Mouse (Mus musculus) right cerebral cortex, postnatal 10 days (tissue): Measurements from ENCODE around the gene Spata21.
A peak's percentile ranks its signal among the peaks of the same experiment; 100 is the strongest.

Source experiments
- DNase-seq, 2 experiments: peaks; one replicate each; pipeline ENCODE4 v3.0.0; 2021; ENCODE audit warnings: low spot score in 2 of 2

The Spata21 gene

GRCm38 (mm10) chr4:141074109-141074508 is 14.0 kb upstream of the Spata21 start:
- DNase-seq: no peak

- DNase-seq: peak in 1 of 2 experiments; percentile 59
Observed at GRCm38 (mm10) chr4:141076761-141077506, 11.2 kb upstream of the Spata21 start.

- DNase-seq: peak; percentile 96
Observed at GRCm38 (mm10) chr4:141077681-141078509, 10.2 kb upstream of the Spata21 start, which contains the start of gene Necap2. TSS of gene Necap2 (minus strand) at chr4:141078357.

- no peak for DNase-seq
Observed at GRCm38 (mm10) chr4:141078510-141079137, 9.5 kb upstream of the Spata21 start.

- DNase-seq: no peak
Observed at GRCm38 (mm10) chr4:141086862-141087261, 1.3 kb upstream of the Spata21 start.

GRCm38 (mm10) chr4:141088714-141089113 is 581 bp downstream of the Spata21 start:
- DNase-seq: no peak

- DNase-seq: no peak
Observed at GRCm38 (mm10) chr4:141095016-141095415, 6.9 kb downstream of the Spata21 start.

GRCm38 (mm10) chr4:141096710-141097109 is 8.6 kb downstream of the Spata21 start:
- no peak for DNase-seq

- no peak for DNase-seq
Observed at GRCm38 (mm10) chr4:141098935-141099334, 10.8 kb downstream of the Spata21 start.

GRCm38 (mm10) chr4:141099956-141100355 is 11.8 kb downstream of the Spata21 start:
- no peak for DNase-seq

- no peak for DNase-seq
Observed at GRCm38 (mm10) chr4:141101291-141101690, 13.2 kb downstream of the Spata21 start.

GRCm38 (mm10) chr4:141101855-141102254 is 13.7 kb downstream of the Spata21 start:
- no peak for DNase-seq

GRCm38 (mm10) chr4:141106526-141107183 is 18.5 kb downstream of the Spata21 start:
- DNase-seq: no peak

GRCm38 (mm10) chr4:141108196-141108732 is 20.1 kb downstream of the Spata21 start:
- no peak for DNase-seq

GRCm38 (mm10) chr4:141113831-141114230 is 25.7 kb downstream of the Spata21 start:
- DNase-seq: peak; percentile 50 to 53

- DNase-seq: peak; percentile 76 to 86
Observed at GRCm38 (mm10) chr4:141114521-141114981, 26.4 kb downstream of the Spata21 start.

GRCm38 (mm10) chr4:141115398-141115797 is 27.3 kb downstream of the Spata21 start:
- no peak for DNase-seq

- DNase-seq: no peak
Observed at GRCm38 (mm10) chr4:141118691-141119090, 30.6 kb downstream of the Spata21 start.

- peak; percentile 74 to 84 for DNase-seq
Observed at GRCm38 (mm10) chr4:141120700-141121099, 32.6 kb downstream of the Spata21 start.

- DNase-seq: no peak
Observed at GRCm38 (mm10) chr4:141122663-141123062, 34.5 kb downstream of the Spata21 start.

GRCm38 (mm10) chr4:141123065-141123464 is 34.9 kb downstream of the Spata21 start:
- no peak for DNase-seq
